Mouse (Mus musculus) B cell, adult 67 days (primary cell): ENCODE data around the gene Blcap. TPM values are rescaled to one million over a fixed set of nuclear protein-coding genes. Genes with fewer than 3 reads are reported as not detected.

Source experiments
- total RNA-seq, 2 experiments: library from RNA; stranded (reverse); gene quantifications; 4 replicates each; pipeline ENCODE4 v1.2.4; 2023

Gene Blcap
- total RNA-seq, result 10 to 100 TPM; 33.6 to 48.7 TPM

GRCm38 (mm10) chr2:157571224-157571832 lies at the start of gene Blcap:
Gene Blcap, minus strand, starts transcription at chr2:157571274.

GRCm38 (mm10) chr2:157559858-157560257 lies 11.2 kb downstream of the Blcap start, which contains the start of gene Nnat:
Gene Nnat, plus strand, starts transcription at chr2:157560078.

Other genes with a start within 250 kb of the Blcap start
- gene Ghrh, start 223.8 kb downstream of the Blcap start, total RNA-seq, result not detected
- gene Manbal, start 203.7 kb downstream of the Blcap start, total RNA-seq, result 10 to 100 TPM; 16.6 to 25.5 TPM
- gene Src, start 152.8 kb downstream of the Blcap start, total RNA-seq, result 1 to 10 TPM; 1.8 to 2.6 TPM
- gene Nnat, start 11.2 kb downstream of the Blcap start, total RNA-seq, result not detected
- 10 to 100 TPM; 33.8 to 37.9 TPM for gene Ctnnbl1, start 166.1 kb upstream of the Blcap start, total RNA-seq